Mouse (Mus musculus) stomach, embryonic 14.5 days (tissue): ENCODE measurements around the gene Fibp. TPM values are rescaled to one million over a fixed set of nuclear protein-coding genes. Genes with fewer than 3 reads are reported as not detected.
A peak's percentile ranks its signal among the peaks of the same experiment; 100 is the strongest.
"Not testable (repeated sequence)": the region's sequence is repeated elsewhere in the genome, so short reads cannot be mapped to it uniquely, and the experiment has no call there.

ENCODE experiments used
- ATAC-seq: fragments of 200-750 bp; cut with Nextera tagmentation; 2 replicates; pipeline ENCODE4 v1.8.0; 2017; ENCODE audit warnings: low read depth, moderate TSS enrichment; ENCODE audit not compliant: insufficient number of reproducible peaks, insufficient read depth, low FRiP score
- H3K27ac ChIP-seq: fragments of 300-500 bp; sonication (generic); 2 replicates; pipeline ENCODE4 v1.5.1; 2014; ENCODE audit warnings: mild to moderate bottlenecking, low read length, moderate library complexity, mixed read lengths
- H3K27me3 ChIP-seq: fragments of 300-500 bp; sonication (generic); 2 replicates; pipeline ENCODE4 v1.6.1; 2014; ENCODE audit warnings: low read length, control low read depth, mixed read lengths; ENCODE audit not compliant: control insufficient read depth, insufficient read depth
- H3K36me3 ChIP-seq: fragments of 300-500 bp; sonication (generic); 2 replicates; pipeline ENCODE4 v1.6.1; 2014; ENCODE audit warnings: mild to moderate bottlenecking, control low read depth, low read length, moderate library complexity, mixed read lengths; ENCODE audit not compliant: control insufficient read depth, insufficient read depth
- H3K4me1 ChIP-seq: fragments of 300-500 bp; sonication (generic); 2 replicates; pipeline ENCODE4 v1.6.1; 2014; ENCODE audit warnings: low read length, control low read depth, mixed read lengths; ENCODE audit not compliant: control insufficient read depth, insufficient read depth
- H3K4me2 ChIP-seq: fragments of 300-500 bp; sonication (generic); replicated peaks from 2 replicates; pipeline ENCODE4 v1.6.1; 2014; ENCODE audit warnings: low read depth, low read length, control low read depth
- H3K4me3 ChIP-seq: fragments of 300-500 bp; sonication (generic); 2 replicates; pipeline ENCODE4 v1.5.1; 2014; ENCODE audit warnings: low read depth, low read length, control low read depth
- H3K9ac ChIP-seq: fragments of 300-500 bp; sonication (generic); replicated peaks from 2 replicates; pipeline ENCODE4 v1.6.1; 2014; ENCODE audit warnings: low read depth, mild to moderate bottlenecking, control low read depth, low read length, moderate library complexity, mixed read lengths
- H3K9me3 ChIP-seq: fragments of 300-500 bp; sonication (generic); 2 replicates; pipeline ENCODE4 v1.6.1; 2016; ENCODE audit warnings: low read depth, low read length, control low read depth; ENCODE audit not compliant: control insufficient read depth
- WGBS: fragments of 180-500 bp; shearing (Covaris S2); extraction: QIAGEN DNeasy Blood & Tissue Kit; methylation state at CpG from one replicate; pipeline ENCODE4 v1.1.7; 2014; 5-methylcytosine and 5-hydroxymethylcytosine counted together
- polyA plus RNA-seq: library from polyadenylated mRNA; unstranded; fragments of >200 nt; fragmentation: Nextera tagmentation; extraction: Ambion mirVana; gene quantifications from 2 replicates; pipeline ENCODE4 v1.2.1, GENCODE M21; 2014

Gene Fibp
- polyA plus RNA-seq, 1 experiment from 2014 or later = 130 TPM

DNA sequence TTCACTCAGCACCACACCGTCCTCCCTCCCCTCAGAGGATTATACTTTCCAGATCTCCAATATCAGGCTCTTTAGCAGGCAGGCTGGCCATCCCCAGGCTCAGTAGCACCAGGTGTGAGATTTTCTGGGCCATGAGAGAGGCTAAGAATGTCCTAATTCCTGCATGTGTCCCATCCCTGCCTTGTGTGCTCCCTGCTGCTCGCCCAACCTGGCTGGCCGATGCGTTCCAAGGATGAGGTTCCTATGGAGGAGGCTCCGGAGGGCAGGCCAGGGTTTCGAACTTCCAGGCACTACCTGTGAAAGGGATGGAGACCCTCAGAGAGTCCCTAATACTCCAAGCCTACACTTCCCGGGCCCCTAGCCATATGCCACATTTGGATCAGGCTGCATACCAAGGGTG lies 25.4 kb downstream of the Fibp start:
- H3K9me3 ChIP-seq = no peaks in the 10 kb centered on the region
- H3K4me2 ChIP-seq = no peak overlapping the region
- peaks cover 17% of the 10 kb centered on the region for H3K4me1 ChIP-seq
- H3K36me3 ChIP-seq = peaks cover 37% of the 10 kb centered on the region
- no peaks in the 10 kb centered on the region for H3K27me3 ChIP-seq
- H3K9ac ChIP-seq = no peak overlapping the region
- ATAC-seq = no peak
- no peak overlapping the region for H3K4me3 ChIP-seq
- 93% methylated on average over 7 of the region's 7 CpGs for WGBS
- no peak overlapping the region for H3K27ac ChIP-seq

DNA sequence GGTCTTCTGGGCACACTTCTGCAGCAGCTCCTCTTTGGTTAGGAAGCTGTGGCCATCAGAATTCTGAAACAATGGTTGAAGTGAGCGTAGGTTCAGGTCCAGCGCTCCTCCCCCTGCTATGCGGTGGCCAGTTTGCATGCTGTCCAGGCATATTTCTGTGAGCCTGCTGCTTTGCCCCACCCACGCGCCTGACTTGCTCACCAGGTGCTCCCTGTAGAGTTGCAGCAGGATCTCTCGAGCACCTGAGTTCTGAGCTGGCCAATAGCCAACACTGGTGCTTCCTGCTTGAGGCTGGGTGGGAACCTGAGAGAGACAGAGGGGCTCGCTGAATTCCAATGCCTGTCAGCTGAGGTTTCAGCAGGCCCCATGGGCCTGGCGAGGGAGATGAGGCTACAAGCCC lies 25.9 kb downstream of the Fibp start:
- H3K27me3 ChIP-seq = no peaks in the 10 kb centered on the region
- WGBS = 80% methylated on average over 8 of the region's 8 CpGs
- no peak overlapping the region for H3K4me2 ChIP-seq
- no peak overlapping the region for H3K27ac ChIP-seq
- H3K4me1 ChIP-seq = peaks cover 17% of the 10 kb centered on the region
- no peaks in the 10 kb centered on the region for H3K9me3 ChIP-seq
- ATAC-seq = no peak
- peaks cover 37% of the 10 kb centered on the region for H3K36me3 ChIP-seq
- H3K4me3 ChIP-seq = no peak overlapping the region
- H3K9ac ChIP-seq = no peak overlapping the region

DNA sequence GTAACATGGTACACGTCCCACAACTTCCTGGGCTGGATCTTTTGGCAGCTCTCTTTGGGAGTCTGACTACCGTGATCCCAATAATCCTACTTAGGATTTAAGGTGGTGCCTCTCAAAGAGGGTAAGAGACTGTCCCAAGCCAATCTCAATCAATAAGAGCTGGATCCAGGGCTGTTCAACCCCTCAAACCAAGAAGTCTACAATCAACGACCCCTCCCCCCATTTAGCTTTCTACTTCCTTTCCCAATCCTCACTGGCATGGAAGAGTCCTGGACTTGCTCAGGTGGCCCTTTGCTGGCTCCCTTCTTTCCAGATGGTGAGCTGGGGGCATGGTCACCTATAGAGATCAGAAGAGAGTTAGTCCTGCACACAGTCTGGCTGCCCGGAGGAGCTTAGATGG lies 26.4 kb downstream of the Fibp start:
- Histone ChIP-seq H3K36me3 (peaks cover 37% of the 10 kb centered on the region), H3K9ac (peak overlapping the region; percentile 2; the same call in 1 of the 2 replicates), H3K9me3 (no peaks in the 10 kb centered on the region), H3K27me3 (no peaks in the 10 kb centered on the region), H3K27ac (no peak overlapping the region), H3K4me2 (peak overlapping the region; percentile 51; the same call in 1 of the 2 replicates), H3K4me1 (peaks cover 18% of the 10 kb centered on the region), H3K4me3 (peak overlapping the region; percentile 47; the same call in 1 of the 2 replicates)
- no peak for ATAC-seq
- WGBS = 79% methylated on average over 4 of the region's 4 CpGs

DNA sequence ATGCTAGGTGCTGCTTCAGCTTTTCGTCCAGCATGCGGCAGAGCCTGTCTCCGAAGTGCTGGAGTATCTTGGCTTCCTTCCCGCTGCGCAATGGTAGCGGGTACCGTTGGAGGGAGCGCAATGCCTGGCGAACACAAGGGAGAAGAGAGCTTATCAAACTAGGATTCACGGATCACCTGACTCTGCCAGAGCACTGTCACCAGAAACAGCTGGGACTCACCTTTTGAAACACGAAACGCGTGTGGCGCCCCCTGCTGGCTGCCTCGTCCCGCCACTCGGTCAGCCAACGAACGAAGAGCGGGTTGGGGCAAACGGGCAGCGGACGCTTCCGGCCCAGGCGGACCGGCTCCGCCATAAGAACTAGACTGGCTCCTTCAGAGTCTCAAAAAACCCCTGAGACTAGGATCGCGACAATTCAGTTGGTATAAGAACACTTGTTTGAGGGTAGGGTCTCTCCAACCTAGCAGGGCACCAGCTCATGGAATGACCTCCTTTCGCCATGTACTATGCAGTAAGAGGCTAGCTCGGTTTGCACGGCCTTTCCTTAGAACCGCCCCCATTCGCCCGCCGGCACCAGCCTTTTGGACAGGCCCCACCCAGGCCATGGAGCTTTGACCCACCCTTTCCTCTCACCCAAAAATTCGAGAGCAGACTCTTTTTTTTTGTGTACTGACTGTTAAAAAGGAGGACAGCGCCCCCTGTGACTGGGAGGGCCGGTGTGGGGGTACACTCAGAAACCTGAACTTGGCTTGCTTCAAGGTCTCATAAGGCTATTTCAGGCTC lies 27.5 kb downstream of the Fibp start, which contains the start of gene Mus81:
Mus81 (minus strand) TSS at position 635 of the 783 bp plus-strand sequence.
- under 1% methylated on average over 39 of the region's 39 CpGs for WGBS
- H3K9ac ChIP-seq = peak within 1 kb of the TSS; percentile 38; the same call in 1 of the 2 replicates
- H3K9me3 ChIP-seq = no peaks in the 10 kb centered on the region
- peak within 1 kb of the TSS; percentile 99 for H3K27ac ChIP-seq
- H3K4me3 ChIP-seq = peak within 1 kb of the TSS; percentile 47
- H3K27me3 ChIP-seq = no peaks in the 10 kb centered on the region
- peak within 1 kb of the TSS; percentile 51 for H3K4me2 ChIP-seq
- H3K36me3 ChIP-seq = peaks cover 35% of the 10 kb centered on the region
- peak; percentile 72 for ATAC-seq
- peaks cover 20% of the 10 kb centered on the region for H3K4me1 ChIP-seq

DNA sequence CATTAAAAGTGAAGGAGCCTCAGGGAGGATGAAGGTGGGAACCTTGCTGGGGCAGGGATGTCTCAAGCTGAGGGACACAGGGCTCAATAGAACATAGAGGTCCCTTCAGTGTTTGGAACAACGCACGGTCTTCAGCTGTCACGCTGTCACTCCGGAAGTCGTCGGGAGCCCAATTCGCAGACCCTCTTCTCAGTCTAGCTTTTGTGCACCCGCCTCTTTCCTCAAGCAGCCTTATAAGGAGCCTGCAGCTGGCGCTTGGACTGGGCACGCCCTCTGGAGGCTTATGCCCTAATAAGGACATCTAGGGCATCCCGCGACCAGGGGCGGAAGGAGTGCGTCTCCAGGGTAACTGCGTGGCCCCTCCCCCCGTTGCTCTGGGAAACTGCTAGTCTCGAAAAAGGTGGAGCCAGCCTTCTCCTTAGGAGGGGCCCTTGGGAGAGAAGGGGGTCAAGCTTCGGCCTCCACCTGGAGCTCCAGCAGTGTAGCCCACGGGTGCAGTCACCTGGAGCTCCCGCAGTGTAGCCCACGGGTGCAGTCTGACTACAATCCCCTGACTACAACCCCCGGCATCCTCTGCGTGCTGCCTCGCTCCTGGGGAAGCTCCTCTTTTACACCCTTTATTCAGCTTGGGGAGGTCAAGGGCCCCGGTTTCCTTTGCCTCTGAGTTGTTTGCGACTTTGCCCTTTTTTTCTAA lies 28.6 kb downstream of the Fibp start:
- H3K9ac ChIP-seq = peak overlapping the region; percentile 38; the same call in 1 of the 2 replicates
- H3K4me2 ChIP-seq = peak overlapping the region; percentile 51
- peaks cover 32% of the 10 kb centered on the region for H3K36me3 ChIP-seq
- peak overlapping the region; percentile 99 for H3K27ac ChIP-seq
- peak; percentile 87 for ATAC-seq
- H3K4me1 ChIP-seq = peaks cover 20% of the 10 kb centered on the region
- H3K9me3 ChIP-seq = no peaks in the 10 kb centered on the region
- H3K4me3 ChIP-seq = peak overlapping the region; percentile 47
- WGBS = under 1% methylated on average over 26 of the region's 26 CpGs
- H3K27me3 ChIP-seq = no peaks in the 10 kb centered on the region

DNA sequence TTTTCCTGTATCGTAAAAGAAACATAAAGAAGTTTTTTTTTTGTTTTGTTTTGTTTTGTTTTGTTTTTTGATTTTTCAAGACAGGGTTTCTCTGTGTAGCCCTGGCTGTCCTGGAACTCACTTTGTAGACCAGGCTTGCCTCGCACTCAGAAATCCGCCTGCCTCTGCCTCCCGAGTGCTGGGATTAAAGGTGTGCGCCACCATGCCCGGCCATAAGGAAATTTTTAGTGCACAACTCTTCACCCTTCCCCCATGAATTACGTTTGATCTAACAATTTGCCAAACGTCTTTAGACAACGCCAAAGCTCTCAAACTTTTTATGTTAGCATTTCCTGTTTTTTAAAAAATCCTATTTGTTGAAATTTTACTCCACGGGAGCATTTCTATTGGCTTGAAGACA lies 29.3 kb downstream of the Fibp start:
- Histone ChIP-seq H3K27ac (peak overlapping the region; percentile 99), H3K4me2 (peak overlapping the region; percentile 51; the same call in 1 of the 2 replicates), H3K4me3 (peak overlapping the region; percentile 47; the same call in 1 of the 2 replicates), H3K36me3 (peaks cover 34% of the 10 kb centered on the region), H3K4me1 (peaks cover 20% of the 10 kb centered on the region)
- not testable (repeated sequence) for H3K9me3 ChIP-seq, H3K27me3 ChIP-seq, ATAC-seq, H3K9ac ChIP-seq
- 51% methylated on average over 10 of the region's 10 CpGs for WGBS

DNA sequence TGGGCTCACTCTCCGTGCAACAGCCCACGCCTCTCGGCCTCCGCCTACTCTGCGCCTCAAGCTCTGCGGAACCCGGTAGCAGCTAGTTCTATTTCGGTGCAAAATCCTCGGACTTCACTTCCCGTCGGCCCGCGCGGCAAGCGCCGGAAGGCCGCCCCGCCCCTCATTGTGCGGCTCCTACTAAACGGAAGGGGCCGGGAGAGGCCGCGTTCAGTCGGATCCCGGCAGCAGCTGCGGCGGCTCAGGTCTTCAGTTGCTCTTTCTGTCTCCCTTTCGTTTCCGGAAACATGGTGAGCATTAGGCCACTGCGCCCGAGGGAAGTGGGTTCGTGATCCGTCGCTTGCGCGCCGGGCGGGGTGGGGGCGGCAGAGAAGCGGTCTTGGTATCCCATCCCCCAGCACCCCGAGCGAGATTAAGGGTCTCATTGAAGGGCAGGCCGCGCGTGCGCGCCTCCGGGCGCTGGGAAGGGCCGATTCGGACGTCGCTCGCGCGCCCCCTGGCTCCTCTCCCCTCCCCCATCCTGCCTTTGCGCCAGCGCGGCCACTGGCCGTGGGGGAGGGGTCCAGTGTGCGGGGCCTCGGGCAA lies 30.0 kb downstream of the Fibp start, which contains the start of gene Cfl1:
Cfl1 (plus strand) TSS at position 143 of the 585 bp plus-strand sequence.
- under 1% methylated on average over 57 of the region's 62 CpGs for WGBS
- ATAC-seq = peak; percentile 70
- Histone ChIP-seq H3K9me3 (no peaks in the 10 kb centered on the region), H3K4me1 (peaks cover 20% of the 10 kb centered on the region), H3K4me3 (peak within 1 kb of the TSS; percentile 99), H3K27me3 (no peaks in the 10 kb centered on the region), H3K9ac (peak within 1 kb of the TSS; percentile 97), H3K4me2 (peak within 1 kb of the TSS; percentile 61), H3K27ac (peak within 1 kb of the TSS; percentile 99), H3K36me3 (peaks cover 33% of the 10 kb centered on the region)
